Mouse (Mus musculus) bone marrow macrophage, adult 2 months (primary cell): Measurements from ENCODE around the gene Lad1.

ENCODE experiments used
- CTCF ChIP-seq: IDR thresholded peaks from 2 replicates; pipeline ENCODE4 v1.5.1; 2012; ENCODE audit warnings: low read depth, mild to moderate bottlenecking, low read length, moderate library complexity
- POLR2A ChIP-seq: IDR thresholded peaks from 2 replicates; pipeline ENCODE4 v1.6.1; 2012; ENCODE audit warnings: mild to moderate bottlenecking, low read depth, low read length, borderline replicate concordance

DNA sequence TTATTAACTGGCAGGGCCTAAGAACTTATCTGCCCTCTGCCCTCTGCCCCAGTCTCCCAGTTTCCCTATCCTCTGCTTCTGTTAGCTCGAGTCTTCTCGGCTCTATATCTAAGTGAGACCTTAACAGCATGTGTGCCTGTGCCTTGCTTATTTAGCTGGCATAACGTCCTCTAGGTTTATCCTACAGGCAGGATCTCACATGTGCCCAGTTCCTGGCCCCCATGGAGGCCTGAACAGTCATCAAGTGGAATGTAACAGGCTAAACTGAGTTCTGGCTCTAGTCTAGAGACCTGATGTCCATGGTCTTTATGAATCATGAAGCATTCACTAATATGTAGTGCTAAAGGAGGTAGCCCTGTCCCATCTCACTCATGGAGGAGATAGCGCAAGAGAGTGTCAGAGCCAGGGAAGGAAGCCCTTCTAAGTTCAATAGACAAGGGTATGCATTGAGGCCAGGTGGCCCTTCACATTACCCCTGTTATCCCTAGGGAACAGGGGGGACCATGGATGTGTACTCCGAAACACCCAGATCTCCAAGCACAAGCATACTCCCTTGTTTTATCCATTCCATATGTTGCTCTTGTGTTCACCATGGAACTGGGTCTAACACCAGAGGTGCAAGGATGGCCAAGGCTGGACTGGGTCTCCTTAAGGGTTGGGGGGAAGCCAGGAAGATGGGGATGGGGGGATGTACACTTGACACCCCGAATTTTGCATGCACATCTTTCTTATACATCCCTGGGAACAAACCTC is 36.4 kb downstream of the Lad1 start:
- TF ChIP-seq POLR2A (no peak), CTCF (no peak)
